Mouse (Mus musculus) embryo, embryonic 9.5 days (tissue): ENCODE results near the gene Zfp408.
"Not testable (repeated sequence)": the region's sequence is repeated elsewhere in the genome, so short reads cannot be mapped to it uniquely, and the experiment has no call there.

Experiments
- DNase-seq: peaks from one replicate; pipeline ENCODE4 v3.0.0-alpha.2; 2017; ENCODE audit errors: extremely low spot score

Zfp408 gene

GRCm38 (mm10) chr2:91609370-91609769 is 40.2 kb downstream of the Zfp408 start:
- not testable (repeated sequence) for DNase-seq

GRCm38 (mm10) chr2:91602389-91602788 is 47.2 kb downstream of the Zfp408 start:
- no peak for DNase-seq

DNA sequence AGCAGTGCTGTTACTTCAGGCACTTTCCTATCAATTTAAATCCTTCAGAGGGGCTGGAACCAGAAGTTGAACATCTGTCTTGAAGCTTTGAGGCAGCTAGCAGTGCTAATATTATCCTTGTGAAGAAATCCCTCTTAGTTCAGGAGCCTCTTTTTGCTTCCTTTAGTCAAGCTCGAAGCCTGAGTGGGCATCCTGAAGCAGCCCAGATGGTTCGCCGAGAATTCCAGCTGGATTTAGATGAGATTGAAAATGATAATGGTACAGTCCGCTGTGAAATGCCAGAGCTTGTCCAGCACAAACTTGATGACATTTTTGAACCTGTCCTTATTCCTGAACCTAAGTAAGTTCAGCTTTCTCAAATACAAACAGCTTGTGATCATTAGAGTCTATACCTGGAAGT is 49.1 kb downstream of the Zfp408 start:
- DNase-seq, result no peak
